Mouse (Mus musculus) intestine, embryonic 14.5 days (tissue): ENCODE measurements at regions not wholly inside any gene's neighbourhood (a gene's known extent, or its start where the extent isn't known, plus 50 kb on each side); places are given as distances from the start of the nearest gene placed in this dataset.

Experiments used
- ATAC-seq: fragments of 200-750 bp; cut with Nextera tagmentation; replicated peaks from 2 replicates; pipeline ENCODE4 v1.8.0; 2017; ENCODE audit warnings: low read depth, moderate number of reproducible peaks, moderate TSS enrichment, moderate library complexity; ENCODE audit not compliant: low FRiP score, low TSS enrichment
- DNase-seq: peaks from one replicate; pipeline ENCODE4 v3.0.0-alpha.2; 2018; ENCODE audit warnings: low spot score
- H3K27ac ChIP-seq: fragments of 300-500 bp; sonication (generic); 2 replicates; pipeline ENCODE4 v1.5.1; 2014; ENCODE audit warnings: low read depth, mild to moderate bottlenecking, control low read depth
- H3K27me3 ChIP-seq: fragments of 300-500 bp; sonication (generic); replicated peaks from 2 replicates; pipeline ENCODE4 v1.6.1; 2014; ENCODE audit warnings: low read length, control low read depth; ENCODE audit not compliant: control insufficient read depth, insufficient read depth
- H3K36me3 ChIP-seq: fragments of 300-500 bp; sonication (generic); 2 replicates; pipeline ENCODE4 v1.6.1; 2014; ENCODE audit warnings: low read length, control low read depth; ENCODE audit not compliant: control insufficient read depth, insufficient read depth
- H3K4me1 ChIP-seq: fragments of 300-500 bp; sonication (generic); replicated peaks from 2 replicates; pipeline ENCODE4 v1.6.1; 2014; ENCODE audit warnings: low read length, control low read depth, mixed read lengths; ENCODE audit not compliant: control insufficient read depth, insufficient read depth
- H3K4me2 ChIP-seq: fragments of 300-500 bp; sonication (generic); 2 replicates; pipeline ENCODE4 v1.6.1; 2014; ENCODE audit warnings: low read length
- H3K4me3 ChIP-seq: fragments of 300-500 bp; sonication (generic); 2 replicates; pipeline ENCODE4 v1.5.1; 2014; ENCODE audit warnings: low read depth, low read length, control low read depth, mixed read lengths
- H3K9ac ChIP-seq: fragments of 300-500 bp; sonication (generic); 2 replicates; pipeline ENCODE4 v1.6.1; 2014; ENCODE audit warnings: mild to moderate bottlenecking, low read length
- H3K9me3 ChIP-seq: fragments of 300-500 bp; sonication (generic); 2 replicates; pipeline ENCODE4 v1.6.1; 2016; ENCODE audit warnings: low read length, control low read depth; ENCODE audit not compliant: control insufficient read depth
- whole genome bisulfite sequencing: fragments of 180-500 bp; shearing (Covaris S2); extraction: QIAGEN DNeasy Blood & Tissue Kit; methylation state at CpG from one replicate; pipeline ENCODE4 v1.1.7; 2014; 5-methylcytosine and 5-hydroxymethylcytosine counted together

DNA sequence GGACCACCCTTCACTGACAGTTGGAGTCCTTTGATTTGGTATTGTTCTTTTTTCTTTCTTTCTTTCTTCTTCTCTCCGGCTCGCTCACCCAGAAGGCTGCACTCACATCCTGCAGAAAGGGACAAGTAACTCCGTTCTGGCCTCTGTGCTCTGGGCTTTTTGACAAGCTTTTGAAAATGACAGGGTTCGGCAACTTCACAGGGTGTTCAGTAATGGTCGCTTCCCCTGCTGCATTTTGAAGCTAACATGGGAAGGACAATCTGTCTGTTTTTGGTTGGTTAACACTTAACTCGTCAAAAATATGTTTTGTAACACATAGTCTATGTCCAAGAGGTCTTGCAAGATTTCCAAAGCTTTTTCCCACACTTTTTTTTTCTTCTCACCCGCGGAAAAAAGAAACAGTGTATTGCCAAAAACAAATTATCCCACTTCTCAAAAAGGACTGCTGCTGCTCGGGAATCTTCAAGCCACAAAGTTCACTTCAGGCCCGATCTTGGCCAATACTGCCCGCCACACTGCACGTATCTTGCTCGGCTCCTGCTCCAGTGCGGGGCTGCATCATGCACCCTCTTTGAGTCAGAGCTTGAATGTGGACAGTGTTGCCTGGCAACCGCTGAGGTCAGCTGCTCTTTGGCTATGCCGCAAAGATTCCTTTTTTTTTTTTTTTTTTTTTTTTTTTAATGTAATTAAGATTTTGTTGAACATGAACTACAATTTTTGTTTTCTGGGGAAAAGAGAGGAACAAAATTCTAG, 209.4 kb upstream of the Inhba start:
- ATAC-seq = 0 out of 2 replicates have a peak, but pooled peaks have one; percentile 60
- no peaks in the 10 kb centered on the region for H3K36me3 ChIP-seq

DNA sequence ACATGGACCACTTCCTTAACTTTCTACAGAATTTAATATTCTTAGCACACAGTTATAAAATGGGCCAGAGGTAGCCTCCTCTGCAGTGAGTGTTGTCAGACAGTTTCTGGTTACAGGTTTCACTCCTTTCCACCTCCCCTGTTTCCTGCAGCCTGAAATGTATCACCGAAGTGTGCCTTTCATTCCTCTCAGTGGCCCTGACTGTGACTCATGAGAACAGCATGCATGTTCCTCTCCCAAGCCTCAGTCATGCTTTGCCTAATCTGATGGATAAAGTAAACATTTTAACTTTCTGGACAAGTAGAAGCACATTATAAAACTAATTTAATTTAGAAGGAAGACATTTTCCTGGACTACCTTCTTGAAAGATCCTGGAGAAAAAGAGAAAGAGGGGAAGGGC, 207.7 kb upstream of the Inhba start:
- H3K4me1 ChIP-seq = no peaks in the 10 kb centered on the region
- no peak overlapping the region for H3K4me3 ChIP-seq
- no peak overlapping the region for H3K27ac ChIP-seq
- no peaks in the 10 kb centered on the region for H3K9me3 ChIP-seq
- H3K4me2 ChIP-seq = no peak overlapping the region
- ATAC-seq (no peak), DNase-seq (no peak)
- no peaks in the 10 kb centered on the region for H3K36me3 ChIP-seq
- H3K9ac ChIP-seq = no peak overlapping the region
- H3K27me3 ChIP-seq = no peaks in the 10 kb centered on the region
- WGBS = 27% methylated on average over 1 of the region's 1 CpGs

More for the DNA sequence above, 209.4 kb upstream of the Inhba start:
- Histone ChIP-seq H3K9me3 (no peaks in the 10 kb centered on the region), H3K9ac (no peak overlapping the region), H3K27me3 (no peaks in the 10 kb centered on the region), H3K4me2 (no peak overlapping the region), H3K27ac (no peak overlapping the region), H3K4me1 (no peaks in the 10 kb centered on the region), H3K4me3 (no peak overlapping the region)
- 70% methylated on average over 16 of the region's 16 CpGs for WGBS
- DNase-seq = no peak

DNA sequence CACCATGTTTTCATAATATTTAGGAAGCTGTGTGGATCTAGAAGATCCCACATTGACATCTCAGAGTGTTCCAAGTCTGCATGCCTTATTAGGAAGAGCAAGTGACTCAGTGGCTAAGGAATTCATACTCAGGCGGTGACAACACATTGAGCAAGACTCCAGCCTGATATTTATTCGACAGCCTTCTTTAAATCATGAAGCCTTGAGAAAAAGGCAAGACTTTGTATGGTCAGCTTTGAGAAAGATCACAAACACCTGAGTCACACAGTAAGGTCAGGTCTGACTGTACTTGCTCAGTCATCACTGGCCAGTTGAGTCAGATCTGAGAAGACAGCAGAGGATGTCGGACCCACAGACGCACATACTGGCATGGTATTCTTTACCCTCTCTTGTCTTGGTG, 204.7 kb upstream of the Inhba start:
- no peaks in the 10 kb centered on the region for H3K9me3 ChIP-seq
- no peaks in the 10 kb centered on the region for H3K4me1 ChIP-seq
- H3K4me3 ChIP-seq = no peak overlapping the region
- no peaks in the 10 kb centered on the region for H3K27me3 ChIP-seq
- H3K9ac ChIP-seq = no peak overlapping the region
- no peaks in the 10 kb centered on the region for H3K36me3 ChIP-seq
- no peak overlapping the region for H3K27ac ChIP-seq
- 86% methylated on average over 4 of the region's 4 CpGs for WGBS
- H3K4me2 ChIP-seq = no peak overlapping the region
- ATAC-seq (no peak), DNase-seq (no peak)

DNA sequence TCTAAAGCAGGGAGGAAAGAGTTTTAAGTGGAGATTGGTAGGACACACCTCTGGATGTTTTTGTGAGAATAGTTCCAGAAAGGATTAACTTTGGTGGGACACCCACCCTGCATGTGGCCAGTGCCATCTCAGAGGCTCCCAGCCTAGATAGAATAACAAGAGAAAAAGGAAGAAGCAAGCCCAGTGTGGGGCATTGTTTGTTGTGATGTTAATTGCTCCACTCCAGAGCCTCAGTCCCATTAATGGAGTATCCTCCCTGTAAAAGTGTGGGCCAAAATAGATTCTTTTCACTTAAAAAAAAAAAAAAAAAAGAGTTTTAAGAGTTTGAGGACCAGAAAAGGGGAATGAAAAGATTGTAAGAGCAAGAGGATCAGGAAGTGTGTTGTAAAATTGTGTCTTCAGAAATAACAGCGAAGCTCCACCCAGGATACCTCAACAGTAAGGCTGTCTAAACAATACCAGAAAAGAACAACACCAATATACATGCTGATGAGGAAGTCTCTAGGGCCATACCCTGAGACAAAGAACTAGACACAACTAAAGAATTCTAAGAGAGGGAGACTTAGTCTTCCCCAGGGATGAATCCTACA, 189.3 kb upstream of the Inhba start:
- ATAC-seq = no peak
- WGBS = 50% methylated on average over 1 of the region's 1 CpGs
- no peaks in the 10 kb centered on the region for H3K27me3 ChIP-seq
- no peaks in the 10 kb centered on the region for H3K4me1 ChIP-seq
- H3K4me3 ChIP-seq = no peak overlapping the region
- no peak overlapping the region for H3K27ac ChIP-seq
- H3K4me2 ChIP-seq = no peak overlapping the region
- no peak overlapping the region for H3K9ac ChIP-seq
- DNase-seq = no peak
- H3K36me3 ChIP-seq = no peaks in the 10 kb centered on the region
- H3K9me3 ChIP-seq = no peaks in the 10 kb centered on the region

DNA sequence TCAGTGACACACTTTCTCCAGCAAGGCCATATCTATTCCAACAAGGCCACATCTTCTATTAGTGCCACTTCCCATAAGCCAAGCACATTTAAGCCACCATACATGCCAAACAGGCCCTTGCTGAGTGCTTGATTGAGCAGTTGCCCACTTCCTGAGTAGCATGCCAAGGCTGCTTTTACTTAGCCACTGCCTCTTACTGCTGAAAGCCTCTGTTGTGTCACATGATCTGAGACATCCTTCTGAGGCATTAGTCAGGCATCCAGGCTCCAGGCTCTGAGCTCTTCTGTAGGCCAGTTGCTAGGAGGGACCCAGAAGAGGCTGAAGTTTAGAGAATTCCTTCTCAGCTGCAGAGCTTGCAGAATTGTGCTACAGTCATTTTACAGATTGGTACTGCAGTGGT, 165.8 kb upstream of the Inhba start:
- no peak overlapping the region for H3K4me3 ChIP-seq
- DNase-seq (no peak), ATAC-seq (no peak)
- no peak overlapping the region for H3K4me2 ChIP-seq
- H3K27me3 ChIP-seq = no peaks in the 10 kb centered on the region
- H3K9ac ChIP-seq = no peak overlapping the region
- H3K27ac ChIP-seq = no peak overlapping the region
- no peaks in the 10 kb centered on the region for H3K9me3 ChIP-seq
- no peaks in the 10 kb centered on the region for H3K36me3 ChIP-seq
- H3K4me1 ChIP-seq = no peaks in the 10 kb centered on the region

DNA sequence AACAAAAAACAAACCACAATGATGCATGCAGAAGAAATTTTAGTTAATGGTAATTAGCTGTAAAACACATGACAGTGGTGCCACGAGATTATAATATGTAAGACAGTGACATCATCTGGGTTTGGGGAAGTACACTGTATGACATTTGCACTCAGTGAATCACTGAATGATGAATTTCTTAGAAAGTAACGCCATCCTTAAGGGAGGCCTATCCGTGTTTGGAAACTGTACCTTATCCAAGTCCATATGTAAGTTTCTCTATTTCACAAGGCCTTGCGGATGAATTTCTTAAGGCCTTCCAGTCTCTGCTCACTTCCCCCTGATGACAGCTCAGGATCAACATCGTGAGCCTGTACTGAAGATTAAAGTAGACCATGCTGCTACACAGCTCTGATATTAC, 163.6 kb upstream of the Inhba start:
- Histone ChIP-seq H3K9ac (no peak overlapping the region), H3K36me3 (no peaks in the 10 kb centered on the region), H3K4me3 (no peak overlapping the region), H3K4me1 (no peaks in the 10 kb centered on the region), H3K4me2 (no peak overlapping the region), H3K27ac (no peak overlapping the region), H3K27me3 (no peaks in the 10 kb centered on the region), H3K9me3 (no peaks in the 10 kb centered on the region)
- DNase-seq = no peak
- no peak for ATAC-seq
- WGBS = 87% methylated on average over 5 of the region's 5 CpGs

DNA sequence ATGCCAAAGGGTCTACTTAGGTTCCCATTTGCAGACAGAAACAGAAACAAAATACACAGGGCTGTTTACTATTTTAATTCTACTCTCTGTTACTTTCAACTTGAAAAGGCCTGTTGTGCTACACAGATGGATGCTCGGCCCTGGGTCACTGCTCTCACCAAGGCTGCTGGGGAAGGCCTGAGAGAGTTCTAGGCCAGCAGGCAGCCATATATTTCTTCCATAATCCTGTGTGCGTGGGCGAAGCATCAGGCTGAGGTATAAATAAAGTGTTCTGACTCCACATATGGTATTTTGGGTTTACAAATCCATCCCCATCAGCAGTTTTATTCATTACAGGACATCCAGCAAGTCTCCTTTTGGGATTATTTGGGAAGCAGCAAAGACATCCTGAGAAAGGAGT, 162.5 kb upstream of the Inhba start:
- H3K9ac ChIP-seq = no peak overlapping the region
- no peaks in the 10 kb centered on the region for H3K36me3 ChIP-seq
- no peaks in the 10 kb centered on the region for H3K4me1 ChIP-seq
- DNase-seq = no peak
- H3K27me3 ChIP-seq = no peaks in the 10 kb centered on the region
- H3K4me3 ChIP-seq = no peak overlapping the region
- WGBS = 65% methylated on average over 3 of the region's 3 CpGs
- H3K4me2 ChIP-seq = no peak overlapping the region
- ATAC-seq = no peak
- H3K9me3 ChIP-seq = no peaks in the 10 kb centered on the region
- H3K27ac ChIP-seq = no peak overlapping the region

DNA sequence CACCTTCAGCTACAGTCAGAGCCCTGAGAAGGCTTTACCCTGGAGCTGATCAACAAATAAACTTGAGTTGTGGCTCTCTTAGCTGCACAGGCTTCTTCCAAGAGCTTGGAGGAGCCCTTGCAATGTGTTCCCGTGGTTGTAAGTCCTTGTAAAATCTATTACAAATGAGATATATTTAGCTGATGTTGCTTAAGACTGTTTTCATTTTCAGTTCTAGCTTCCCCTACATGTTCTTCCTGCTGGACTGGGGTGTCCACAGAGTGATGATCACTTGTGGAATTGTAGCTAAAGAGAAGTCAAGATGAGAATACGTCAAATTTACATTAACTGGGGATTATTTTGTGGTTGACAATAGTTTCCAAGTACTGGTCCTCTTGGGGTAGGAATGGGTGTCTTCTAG, 161.3 kb upstream of the Inhba start:
- Histone ChIP-seq H3K4me3 (no peak overlapping the region), H3K4me2 (no peak overlapping the region), H3K36me3 (no peaks in the 10 kb centered on the region), H3K9ac (no peak overlapping the region), H3K9me3 (no peaks in the 10 kb centered on the region), H3K4me1 (no peaks in the 10 kb centered on the region), H3K27me3 (no peaks in the 10 kb centered on the region), H3K27ac (no peak overlapping the region)
- no peak for DNase-seq
- 57% methylated on average over 2 of the region's 2 CpGs for WGBS
- ATAC-seq = no peak

DNA sequence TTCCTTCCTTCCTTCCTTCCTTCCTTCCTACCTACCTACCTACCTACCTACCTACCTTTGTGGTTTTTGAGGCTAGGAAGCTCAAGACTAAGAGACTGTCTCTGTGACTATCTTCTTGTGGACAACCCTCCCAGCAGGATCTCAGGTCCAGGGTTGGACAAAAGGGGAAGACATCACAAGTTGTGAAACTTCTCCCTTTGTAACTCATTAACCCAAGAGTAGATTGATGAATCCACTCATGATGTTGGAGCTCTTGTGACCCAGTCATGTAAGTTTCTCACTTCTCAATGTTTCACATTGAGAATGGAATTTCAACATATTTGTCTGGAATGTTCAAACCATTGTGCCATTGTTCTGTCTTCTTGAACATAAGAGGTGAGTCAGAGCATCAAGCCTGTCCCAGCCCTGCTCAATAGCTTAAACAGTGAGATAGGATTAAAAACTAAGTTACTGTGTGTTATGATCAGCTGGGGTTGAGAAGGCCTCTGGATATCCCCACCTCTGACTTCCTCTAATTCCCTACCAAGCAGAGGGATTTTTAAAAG, 158.6 kb upstream of the Inhba start:
- Histone ChIP-seq H3K9ac (no peak overlapping the region), H3K4me2 (no peak overlapping the region), H3K4me1 (no peaks in the 10 kb centered on the region), H3K27ac (no peak overlapping the region), H3K9me3 (no peaks in the 10 kb centered on the region), H3K4me3 (no peak overlapping the region), H3K27me3 (no peaks in the 10 kb centered on the region), H3K36me3 (no peaks in the 10 kb centered on the region)
- no peak for DNase-seq
- no peak for ATAC-seq
